Mouse (Mus musculus) embryo, embryonic 11.5 days (tissue): Measurements from ENCODE around the gene Cxadr.

Experiments
- DNase-seq: peaks from one replicate; pipeline ENCODE4 v3.0.0-alpha.2; 2012; ENCODE audit warnings: low read depth, low spot score

Gene Cxadr

DNA sequence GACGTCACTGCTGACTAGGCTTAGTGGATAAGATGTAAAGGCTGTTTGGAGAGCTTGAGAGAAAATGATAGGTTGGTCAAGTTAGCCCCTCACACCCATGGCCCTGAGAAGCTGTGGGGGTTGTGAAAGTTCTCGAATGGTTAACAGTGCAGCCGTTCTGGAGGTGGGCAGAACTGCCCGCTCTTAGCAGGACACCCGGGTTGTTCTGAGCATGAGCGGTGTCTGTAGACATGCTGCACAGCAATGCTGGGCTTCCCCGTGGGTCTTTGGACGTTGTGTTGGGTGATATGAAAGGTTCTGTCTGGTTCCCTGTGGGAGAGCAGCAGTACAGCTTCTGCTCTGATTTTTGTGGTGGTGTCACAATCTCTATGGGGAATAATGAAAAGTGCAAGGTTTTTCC, 5.3 kb downstream of the Cxadr start:
- DNase-seq: no peak

DNA sequence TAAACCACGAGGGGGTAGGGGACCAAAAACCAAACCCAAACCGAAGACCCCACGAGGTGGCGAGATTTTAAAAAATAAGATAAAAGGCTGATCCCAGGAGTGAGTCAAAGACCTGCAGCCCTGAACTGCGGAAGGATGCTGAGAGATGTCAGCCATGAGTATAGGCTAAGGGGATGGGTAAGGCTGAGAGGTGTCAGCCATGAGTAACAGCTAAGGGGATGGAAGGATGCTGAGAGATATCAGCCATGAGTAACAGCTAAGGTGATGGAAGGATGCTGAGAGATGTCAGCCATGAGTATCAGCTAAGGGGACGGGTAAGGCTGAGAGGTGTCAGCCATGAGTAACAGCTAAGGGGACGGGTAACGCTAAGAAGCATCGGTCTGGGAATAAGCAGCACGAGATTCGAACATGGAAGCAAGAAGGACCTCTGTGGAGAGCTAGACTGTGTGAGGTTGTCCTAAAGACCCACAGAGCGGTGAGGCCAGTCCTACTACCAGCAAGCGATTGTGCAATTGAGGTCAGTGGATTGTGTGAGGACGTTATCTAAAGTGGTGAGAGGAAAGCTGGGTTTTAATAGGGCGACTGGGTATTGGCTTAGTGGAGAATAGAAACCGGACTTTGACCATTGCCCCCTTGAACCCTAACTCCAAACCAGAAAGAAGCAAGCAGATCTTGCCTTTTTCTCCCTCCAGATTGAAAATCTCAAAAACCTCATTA, 6.3 kb downstream of the Cxadr start:
- no peak for DNase-seq

DNA sequence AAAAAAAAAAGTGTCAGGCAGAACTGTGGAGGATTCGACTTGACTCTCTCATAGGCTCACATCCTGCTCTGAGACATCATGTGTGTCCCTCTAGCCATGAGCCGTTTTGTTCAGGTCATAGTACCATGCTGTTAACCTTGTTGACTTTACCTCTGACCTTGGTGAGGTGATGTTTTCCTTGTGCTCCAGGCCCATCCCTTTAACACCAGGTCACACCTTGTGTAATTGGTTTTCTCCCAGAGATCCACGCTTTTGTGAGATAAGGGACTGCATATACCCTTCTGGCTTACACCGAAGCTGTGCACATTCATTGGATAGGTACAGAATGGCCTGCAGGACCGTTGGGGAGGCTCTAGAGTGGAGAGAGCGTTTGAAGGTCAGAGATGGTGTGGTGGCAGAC, 8.0 kb downstream of the Cxadr start:
- no peak for DNase-seq

GRCm38 (mm10) chr16:78313135-78313887, 12.0 kb downstream of the Cxadr start:
- no peak for DNase-seq

DNA sequence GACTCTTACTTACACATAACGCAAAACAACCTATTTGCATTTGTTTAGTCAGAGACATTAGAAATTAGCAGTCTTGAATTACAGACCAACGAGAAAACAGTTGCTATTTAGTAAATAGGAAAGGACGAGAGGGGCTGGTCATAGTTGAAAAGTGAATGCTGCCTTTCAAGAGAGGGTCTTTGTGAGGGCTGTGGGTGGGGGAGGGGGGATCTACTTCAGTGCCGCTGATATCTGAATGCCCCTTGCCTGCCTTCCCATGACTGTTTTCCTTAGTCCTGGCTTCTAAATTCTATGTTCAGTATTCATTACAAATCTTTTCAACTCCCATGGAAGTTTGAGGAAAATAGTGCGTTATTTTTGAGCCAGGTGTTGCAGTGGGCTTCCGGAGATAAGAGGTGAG, 12.7 kb downstream of the Cxadr start:
- no peak for DNase-seq

- DNase-seq: no peak
Measured at GRCm38 (mm10) chr16:78316849-78317248, 15.6 kb downstream of the Cxadr start.

DNA sequence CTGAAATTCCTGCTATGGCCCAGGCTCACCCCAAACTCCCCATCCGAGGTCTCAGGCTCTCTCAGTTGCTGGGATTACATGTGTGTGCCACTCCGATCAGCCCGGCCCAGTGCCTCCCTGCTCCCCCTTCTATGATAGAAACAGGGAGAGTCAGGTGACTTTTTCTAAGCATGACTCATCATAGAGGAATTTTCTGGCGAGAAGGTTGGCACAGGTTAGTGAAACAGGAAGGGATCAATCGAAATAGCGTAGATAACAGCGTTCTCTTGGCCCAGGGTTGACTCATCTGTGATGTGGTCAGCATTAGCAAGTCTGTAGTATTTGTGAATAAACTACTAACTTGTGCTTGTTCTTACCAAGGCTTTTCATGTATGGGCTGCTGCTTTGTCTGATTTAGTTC, 16.7 kb downstream of the Cxadr start:
- DNase-seq: no peak

- DNase-seq: no peak
Measured at GRCm38 (mm10) chr16:78319711-78320110, 18.4 kb downstream of the Cxadr start.

- DNase-seq: no peak
Measured at GRCm38 (mm10) chr16:78321559-78321958, 20.3 kb downstream of the Cxadr start.

GRCm38 (mm10) chr16:78322140-78322539, 20.9 kb downstream of the Cxadr start:
- DNase-seq: no peak

DNA sequence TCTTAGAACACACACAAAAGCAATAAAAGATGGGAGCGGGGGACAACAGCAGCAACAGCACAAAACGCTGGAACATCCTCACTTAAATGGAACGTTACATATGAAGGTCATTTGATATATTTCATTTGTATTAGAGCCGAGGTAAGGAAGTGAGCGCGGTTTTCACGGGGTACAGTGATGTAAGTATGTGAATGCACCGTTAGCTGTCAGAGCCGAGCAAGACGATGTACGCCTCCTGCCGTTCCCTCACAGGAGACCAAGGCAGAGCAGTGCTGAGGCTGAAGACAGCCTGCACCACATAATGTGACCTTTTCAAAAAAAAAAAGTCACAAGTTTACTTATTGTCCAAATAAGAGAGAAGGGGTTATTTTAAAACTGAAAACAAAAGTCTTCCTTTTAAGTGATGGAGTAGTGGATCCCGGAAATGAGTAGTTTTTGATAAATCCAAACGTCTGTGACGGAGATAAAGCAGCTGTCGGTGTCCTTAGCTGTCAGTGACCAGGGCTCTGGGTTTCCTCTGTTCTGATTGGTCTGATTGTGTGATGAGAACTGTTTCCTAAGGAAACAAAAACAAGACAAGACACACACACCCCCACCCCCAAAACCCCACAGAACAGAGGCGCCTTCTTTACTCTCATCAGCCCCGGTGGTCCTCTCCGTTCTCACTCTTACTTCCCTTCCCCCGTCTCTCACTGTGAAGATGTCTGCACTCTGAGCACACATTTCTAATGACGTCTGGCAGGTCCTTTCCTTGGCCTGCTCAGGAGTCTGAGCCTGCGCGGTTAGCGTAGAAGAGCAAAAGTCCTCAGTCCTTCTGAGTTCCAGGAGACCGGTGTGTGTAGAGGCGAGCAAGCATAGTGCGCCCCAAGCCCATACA, 24.9 kb downstream of the Cxadr start:
- no peak for DNase-seq

DNA sequence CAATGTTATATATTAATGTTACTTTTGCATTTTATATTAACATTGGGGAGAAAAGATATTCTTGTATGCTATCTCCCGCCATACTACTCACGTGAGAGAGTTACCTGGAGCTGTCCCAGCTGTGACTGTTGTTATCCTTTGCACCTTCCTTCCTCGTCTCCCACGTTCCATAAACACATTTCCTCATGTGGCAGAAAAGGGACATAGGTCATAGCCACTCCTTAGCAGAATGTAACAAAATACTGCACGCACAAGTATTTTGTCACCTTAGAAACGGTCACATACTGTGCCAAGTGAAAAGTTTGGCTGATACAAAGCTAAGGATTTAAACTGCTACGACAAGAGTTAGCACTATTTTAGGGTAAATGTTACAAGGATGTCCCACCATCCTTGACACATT, 26.3 kb downstream of the Cxadr start:
- no peak for DNase-seq

GRCm38 (mm10) chr16:78327999-78328398, 26.7 kb downstream of the Cxadr start:
- no peak for DNase-seq

DNA sequence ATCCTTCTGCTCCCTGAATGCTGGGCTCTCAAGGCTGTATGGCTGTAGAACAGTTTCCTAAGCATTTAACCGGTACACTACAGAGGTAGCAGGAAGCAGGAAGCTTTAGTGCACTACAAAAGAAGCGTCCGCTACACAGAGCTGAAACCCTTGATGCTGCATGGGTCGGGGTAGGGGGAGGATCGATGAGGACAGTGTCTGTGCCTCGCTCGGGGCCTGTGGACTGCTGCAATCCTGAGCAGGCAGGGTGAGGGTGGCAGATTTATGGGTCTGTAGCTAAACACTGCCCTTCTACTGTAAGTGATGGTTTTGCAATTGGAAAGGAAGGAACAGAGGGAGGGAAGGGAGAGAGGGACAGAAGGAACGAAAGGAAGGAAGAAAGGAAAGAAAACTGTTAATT, 35.9 kb downstream of the Cxadr start:
- no peak for DNase-seq

DNA sequence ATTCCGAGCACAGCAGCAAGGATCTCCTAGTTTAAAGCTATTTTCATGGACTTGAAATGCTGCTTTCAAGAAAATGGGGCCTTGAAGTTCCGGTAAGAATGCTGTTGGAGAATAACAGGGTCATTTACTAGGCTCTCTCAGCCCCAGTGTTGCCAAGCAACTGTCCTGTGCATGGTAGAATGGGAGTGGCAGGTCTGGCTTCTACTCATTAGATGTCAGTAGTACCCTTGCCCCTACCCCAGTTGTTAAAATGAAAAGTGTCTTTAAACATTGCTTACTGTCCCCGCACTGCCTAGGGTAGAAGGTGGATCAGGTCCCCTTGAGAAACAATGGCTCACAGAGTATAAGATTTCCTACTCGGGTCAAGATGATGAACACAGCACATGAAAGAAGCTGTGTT, 40.1 kb downstream of the Cxadr start:
- no peak for DNase-seq

DNA sequence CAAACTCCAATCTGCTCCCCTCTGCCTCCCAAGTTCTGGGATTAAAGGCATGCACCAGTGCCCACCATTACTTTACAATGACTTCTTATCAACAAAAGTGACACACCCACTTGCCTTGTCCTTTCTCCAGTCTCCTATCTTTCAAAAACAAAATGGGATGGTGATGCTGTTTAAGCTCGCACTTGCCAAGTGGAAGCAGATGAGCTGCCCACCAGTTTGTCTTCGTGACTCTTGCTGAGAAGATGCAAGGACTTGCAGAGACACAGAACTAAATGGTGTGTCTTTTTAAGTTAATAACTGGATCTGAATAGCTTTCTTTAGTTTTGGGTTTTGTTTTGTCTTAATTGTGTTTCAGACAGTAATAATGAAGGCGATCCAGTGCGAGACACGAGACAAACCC, 41.5 kb downstream of the Cxadr start:
- no peak for DNase-seq

DNA sequence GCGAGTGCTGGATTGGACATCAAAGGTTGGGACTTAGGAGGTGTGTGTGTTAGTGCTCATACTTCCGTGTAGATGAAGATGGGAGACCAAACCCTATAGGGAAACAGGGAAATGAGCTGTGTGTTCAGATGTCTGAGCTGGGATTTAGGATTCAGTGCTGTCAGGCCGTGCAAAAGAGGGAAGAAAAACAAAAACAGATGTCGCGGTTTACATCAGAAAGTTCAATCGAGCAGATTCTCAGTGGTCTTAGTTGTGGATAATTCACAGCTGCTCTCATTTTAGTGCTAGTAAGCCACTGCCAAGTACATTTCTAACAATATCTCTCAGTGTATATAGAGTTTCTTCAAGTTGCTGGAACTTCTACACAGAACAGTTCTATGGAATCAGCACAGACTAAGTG, 42.5 kb downstream of the Cxadr start:
- DNase-seq: no peak

DNA sequence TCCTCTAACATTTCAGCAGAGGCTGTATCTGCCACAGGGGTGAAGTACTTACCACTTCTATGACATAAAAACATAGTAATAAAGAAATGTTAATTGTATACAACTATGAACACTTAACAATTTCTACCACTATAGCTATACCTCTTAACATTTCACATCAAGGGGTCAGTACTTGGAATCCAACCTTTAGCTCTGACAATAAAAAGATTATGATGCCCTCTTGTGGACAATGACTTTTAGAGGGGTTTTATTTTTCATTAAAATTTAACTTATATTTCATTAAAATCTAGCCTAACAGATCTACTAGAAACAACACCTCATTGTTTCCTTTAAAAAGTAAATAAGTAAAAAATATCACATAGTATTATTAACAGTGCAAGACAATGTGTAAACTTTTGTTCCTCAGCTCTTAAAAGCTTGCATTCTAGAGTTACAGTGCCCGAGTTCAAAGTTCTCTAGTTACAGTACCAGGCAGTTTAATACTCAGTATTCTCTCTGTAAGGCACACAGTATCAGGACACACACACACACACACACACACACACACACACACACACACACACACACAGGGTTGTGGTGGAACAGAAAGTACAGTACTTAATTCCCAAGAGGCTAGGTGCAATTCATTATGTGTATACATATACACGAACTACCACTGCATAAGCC, 45.5 kb downstream of the Cxadr start:
- DNase-seq: no peak

GRCm38 (mm10) chr16:78347328-78347926, 46.1 kb downstream of the Cxadr start:
- DNase-seq: no peak

- DNase-seq: no peak
Measured at GRCm38 (mm10) chr16:78357757-78358156, 56.5 kb downstream of the Cxadr start.

GRCm38 (mm10) chr16:78361466-78361865, 60.2 kb downstream of the Cxadr start:
- no peak for DNase-seq
